Mouse (Mus musculus) hindbrain, postnatal 0 days (tissue): ENCODE measurements around the gene C1qb. TPM values are rescaled to one million over a fixed set of nuclear protein-coding genes. Genes with fewer than 3 reads are reported as not detected.

Source experiments
- ATAC-seq: fragments of 200-750 bp; cut with Nextera tagmentation; 2 replicates; pipeline ENCODE4 v1.8.0; 2017; ENCODE audit warnings: mild to moderate bottlenecking, moderate TSS enrichment, moderate library complexity
- DNase-seq: peaks from one replicate; pipeline ENCODE4 v3.0.0-alpha.2; 2015; ENCODE audit warnings: low spot score
- H3K27ac ChIP-seq: fragments of 300-500 bp; sonication (generic); 2 replicates; pipeline ENCODE4 v1.5.1; 2014; ENCODE audit warnings: mild to moderate bottlenecking
- H3K27me3 ChIP-seq: fragments of 300-500 bp; sonication (generic); 2 replicates; pipeline ENCODE4 v1.6.1; 2014; ENCODE audit warnings: low read length, mixed read lengths; ENCODE audit not compliant: insufficient read depth
- H3K36me3 ChIP-seq: fragments of 300-500 bp; sonication (generic); 2 replicates; pipeline ENCODE4 v1.6.1; 2014; ENCODE audit warnings: low read length, mixed read lengths; ENCODE audit not compliant: insufficient read depth
- H3K4me1 ChIP-seq: fragments of 300-500 bp; sonication (generic); 2 replicates; pipeline ENCODE4 v1.6.1; 2014; ENCODE audit warnings: antibody characterized with exemption, low read length, mixed read lengths; ENCODE audit not compliant: insufficient read depth
- H3K4me2 ChIP-seq: fragments of 300-500 bp; sonication (generic); 2 replicates; pipeline ENCODE4 v1.6.1; 2014; ENCODE audit warnings: low read depth, mild to moderate bottlenecking, low read length, moderate library complexity, mixed read lengths
- H3K4me3 ChIP-seq: fragments of 300-500 bp; sonication (generic); 2 replicates; pipeline ENCODE4 v1.5.1; 2014; ENCODE audit warnings: low read length
- H3K9ac ChIP-seq: fragments of 300-500 bp; sonication (generic); replicated peaks from 2 replicates; pipeline ENCODE4 v1.6.1; 2014; ENCODE audit warnings: mild to moderate bottlenecking, low read length, moderate library complexity, mixed read lengths
- H3K9me3 ChIP-seq: fragments of 300-500 bp; sonication (generic); 2 replicates; pipeline ENCODE4 v1.6.1; 2016; ENCODE audit warnings: low read length, mixed read lengths
- CTCF ChIP-seq: IDR thresholded peaks from 2 replicates; pipeline ENCODE4 v1.5.1; 2016; ENCODE audit warnings: antibody characterized with exemption, control low read depth, low read depth
- WGBS: fragments of 180-500 bp; shearing (Covaris S2); extraction: QIAGEN DNeasy Blood & Tissue Kit; methylation state at CpG from one replicate; pipeline ENCODE4 v1.1.7; 2014; 5-methylcytosine and 5-hydroxymethylcytosine counted together
- polyA plus RNA-seq: library from polyadenylated mRNA; unstranded; fragments of >200 nt; fragmentation: Nextera tagmentation; extraction: Ambion mirVana; gene quantifications from 2 replicates; pipeline ENCODE4 v1.2.1, GENCODE M21; 2015
- total RNA-seq: library from RNA; depleted of rRNA; stranded (reverse); fragments of >200 nt; gene quantifications from 2 replicates; pipeline ENCODE4 v1.2.3, GENCODE M21; 2014

Gene C1qb
- total and polyA plus RNA-seq, 2 experiments from 2014 or later = 72.0 to 75.8 TPM

DNA sequence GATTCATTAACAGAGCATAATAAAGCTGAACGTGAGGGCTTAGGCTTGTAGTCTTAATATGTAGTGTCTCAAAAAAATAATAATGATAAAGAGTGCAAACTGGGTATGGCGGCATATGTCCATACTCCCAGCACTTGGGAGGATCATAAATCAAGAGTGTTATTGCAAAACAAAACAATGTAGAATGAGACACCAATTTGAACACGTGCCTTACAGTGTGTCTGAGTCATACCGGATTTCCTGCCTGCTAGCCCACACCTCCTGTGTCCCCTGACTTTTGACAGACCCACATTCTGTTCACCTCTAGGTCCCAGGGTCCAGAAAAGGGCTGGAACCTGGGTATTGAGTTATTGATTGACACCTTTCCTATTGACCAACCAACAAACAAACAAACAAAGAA, 44.0 kb downstream of the C1qb start:
- Histone ChIP-seq H3K27me3 (no peaks in the 10 kb centered on the region), H3K9ac (no peak overlapping the region), H3K4me2 (no peak overlapping the region), H3K4me1 (peaks cover 5% of the 10 kb centered on the region; the same call in 1 of the 2 replicates), H3K36me3 (no peaks in the 10 kb centered on the region), H3K4me3 (no peak overlapping the region), H3K27ac (no peak overlapping the region), H3K9me3 (no peaks in the 10 kb centered on the region)
- ATAC-seq (no peak), DNase-seq (no peak)
- WGBS = 89% methylated on average over 4 of the region's 4 CpGs
- TF ChIP-seq CTCF = no peak

DNA sequence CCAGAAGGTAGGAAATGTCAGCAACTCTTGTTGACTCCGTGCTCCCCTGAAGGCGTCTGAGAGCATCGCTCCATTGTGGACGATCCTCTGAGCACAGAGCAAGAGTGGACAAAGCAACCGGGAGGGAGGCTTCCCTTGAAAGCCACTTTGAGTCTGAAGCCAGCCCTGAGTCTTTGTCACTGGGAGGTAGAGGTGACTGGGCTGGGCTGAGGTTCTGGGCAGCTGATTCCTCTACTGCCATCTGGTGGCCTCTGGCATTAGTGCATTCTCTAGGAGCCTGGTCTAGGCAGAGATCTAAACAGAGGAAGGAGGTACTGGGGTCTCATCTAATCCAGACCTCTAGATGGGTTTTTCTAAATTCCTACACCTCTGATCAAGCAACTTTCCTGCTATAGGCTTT, 44.9 kb downstream of the C1qb start:
- no peak overlapping the region for H3K4me3 ChIP-seq
- H3K9me3 ChIP-seq = no peaks in the 10 kb centered on the region
- peak; percentile 91 for DNase-seq
- peaks cover 6% of the 10 kb centered on the region; the same call in 1 of the 2 replicates for H3K4me1 ChIP-seq
- no peaks in the 10 kb centered on the region for H3K27me3 ChIP-seq
- H3K4me2 ChIP-seq = no peak overlapping the region
- no peak overlapping the region for H3K27ac ChIP-seq
- no peak overlapping the region for H3K9ac ChIP-seq
- WGBS = 5% methylated on average over 5 of the region's 5 CpGs
- TF ChIP-seq CTCF = peak; percentile 93
- peak; percentile 64; the same call in 1 of the 2 replicates for ATAC-seq
- no peaks in the 10 kb centered on the region for H3K36me3 ChIP-seq

DNA sequence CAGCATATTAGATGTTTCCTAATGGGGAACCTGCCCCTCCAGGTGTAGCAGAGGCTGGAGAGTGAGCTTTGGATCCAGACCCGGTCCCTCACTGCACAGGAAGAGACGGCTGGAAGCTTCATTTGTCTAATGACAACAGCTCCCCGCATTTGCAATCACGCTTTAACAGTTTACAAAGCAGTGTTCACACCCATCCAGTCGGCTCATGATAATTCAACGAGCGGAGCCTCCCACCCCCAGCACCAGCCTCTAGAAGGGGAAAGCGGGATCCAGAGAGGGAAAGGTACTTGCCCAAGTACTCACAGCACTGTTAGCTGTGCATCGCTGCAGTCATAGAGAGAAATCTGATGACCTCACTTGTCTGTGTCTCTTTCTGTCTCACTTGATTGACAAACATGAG, 47.5 kb downstream of the C1qb start:
- WGBS = 36% methylated on average over 9 of the region's 9 CpGs
- no peak overlapping the region for H3K9ac ChIP-seq
- no peak overlapping the region for H3K4me2 ChIP-seq
- DNase-seq = no peak
- no peak overlapping the region for H3K27ac ChIP-seq
- no peaks in the 10 kb centered on the region for H3K9me3 ChIP-seq
- TF ChIP-seq CTCF = no peak
- no peak overlapping the region for H3K4me3 ChIP-seq
- no peaks in the 10 kb centered on the region for H3K27me3 ChIP-seq
- no peak for ATAC-seq
- no peaks in the 10 kb centered on the region for H3K36me3 ChIP-seq
- H3K4me1 ChIP-seq = peaks cover 17% of the 10 kb centered on the region

DNA sequence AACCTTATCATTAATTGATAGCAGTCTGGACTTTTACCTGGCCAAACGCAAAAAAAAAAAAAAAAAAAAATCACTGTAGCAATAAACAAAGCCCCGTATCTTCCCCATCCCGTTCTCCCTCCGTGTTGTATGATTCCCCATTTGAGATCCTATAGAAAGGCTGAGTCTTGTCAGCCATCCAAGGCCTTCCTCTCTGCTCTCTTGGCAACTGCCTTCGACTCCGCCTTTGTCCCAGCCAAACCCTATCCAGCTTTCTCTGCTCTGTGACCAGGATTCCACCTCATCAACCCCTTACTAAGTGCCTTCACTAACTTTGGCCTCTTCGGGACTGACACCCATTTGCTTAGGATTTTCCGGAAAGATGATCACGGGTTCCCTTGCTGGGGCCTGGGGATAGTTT, 48.0 kb downstream of the C1qb start:
- DNase-seq (no peak), ATAC-seq (no peak)
- no peak overlapping the region for H3K4me2 ChIP-seq
- 48% methylated on average over 9 of the region's 9 CpGs for WGBS
- H3K27me3 ChIP-seq = no peaks in the 10 kb centered on the region
- H3K4me3 ChIP-seq = no peak overlapping the region
- H3K9me3 ChIP-seq = no peaks in the 10 kb centered on the region
- H3K36me3 ChIP-seq = no peaks in the 10 kb centered on the region
- H3K27ac ChIP-seq = no peak overlapping the region
- H3K4me1 ChIP-seq = peaks cover 21% of the 10 kb centered on the region
- no peak overlapping the region for H3K9ac ChIP-seq
- TF ChIP-seq CTCF = no peak

DNA sequence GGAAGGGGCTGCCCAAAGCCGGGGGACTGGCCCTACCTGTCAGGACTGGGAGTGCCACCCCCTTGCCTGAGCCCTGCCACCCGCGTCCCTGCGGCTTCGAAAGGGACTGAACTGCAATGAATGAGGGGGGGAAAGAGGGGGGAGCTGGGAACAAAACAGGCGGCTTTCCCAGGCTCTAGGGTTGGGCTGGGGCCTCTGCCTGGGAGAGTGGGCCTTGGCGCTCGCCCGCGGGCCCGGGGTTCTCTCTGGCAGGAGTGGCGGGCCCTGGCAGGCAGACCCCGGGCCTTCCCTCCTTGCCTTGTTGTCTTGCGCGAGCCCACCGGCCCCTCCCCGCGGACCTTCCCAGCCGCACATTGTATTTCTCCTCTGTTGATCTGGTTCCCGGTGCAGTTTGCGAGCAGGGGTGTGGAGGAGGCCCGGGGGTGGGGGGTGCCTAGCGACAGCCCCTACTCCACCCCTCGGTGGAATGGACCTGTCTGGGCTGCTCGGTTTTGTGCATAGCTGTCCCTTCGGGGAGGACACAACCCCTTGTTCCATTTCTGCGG, 49.5 kb downstream of the C1qb start:
- Histone ChIP-seq H3K4me1 (peaks cover 31% of the 10 kb centered on the region), H3K4me3 (peak overlapping the region; percentile 87), H3K4me2 (peak overlapping the region; percentile 91), H3K9me3 (no peaks in the 10 kb centered on the region), H3K36me3 (no peaks in the 10 kb centered on the region), H3K9ac (peak overlapping the region; percentile 92), H3K27me3 (no peaks in the 10 kb centered on the region), H3K27ac (peak overlapping the region; percentile 98)
- 0 out of 2 replicates have a peak, but pooled peaks have one; percentile 1 for TF ChIP-seq CTCF
- ATAC-seq (peak; percentile 75), DNase-seq (peak; percentile 84)
- WGBS = 1% methylated on average over 27 of the region's 27 CpGs

DNA sequence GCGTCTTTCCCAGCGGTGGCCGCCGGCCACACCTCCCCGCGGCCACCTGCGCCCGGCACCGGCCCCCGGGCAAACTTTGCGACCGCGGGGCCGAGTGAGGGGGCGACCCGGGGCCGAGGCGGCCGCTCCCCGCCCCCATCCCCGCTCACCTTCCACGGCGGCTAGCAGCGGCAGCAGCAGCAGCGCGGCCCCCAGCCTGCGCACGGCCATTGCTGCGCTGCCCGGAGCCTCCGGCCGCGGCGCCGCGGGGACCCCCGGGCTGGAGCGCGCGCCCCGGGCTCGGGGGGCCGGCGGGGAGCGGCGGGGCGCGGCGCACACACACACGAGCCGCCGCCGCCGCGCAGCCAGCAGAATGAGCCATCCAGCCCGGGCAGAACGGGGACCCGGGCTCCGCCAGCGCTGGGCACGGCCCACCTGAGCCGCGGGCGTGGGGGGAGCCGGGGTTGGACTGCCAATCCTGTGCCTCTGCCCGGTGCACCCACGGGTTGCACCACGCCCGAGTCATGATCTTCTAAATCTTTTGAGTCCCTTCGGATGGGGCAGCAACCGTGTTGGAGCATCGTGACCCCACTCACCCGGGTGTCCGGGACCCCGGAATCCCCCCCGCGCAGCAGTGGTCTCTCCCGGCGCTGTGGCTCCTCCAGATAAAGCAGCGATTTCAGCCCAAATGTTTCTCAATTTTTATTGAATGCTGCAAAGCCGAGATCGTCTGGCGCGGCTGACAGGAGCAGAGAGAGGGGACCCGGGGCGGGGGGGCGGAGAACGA, 50.2 kb downstream of the C1qb start, which contains the start of gene Ephb2:
TSS of gene Ephb2 (minus strand) at position 368 of the 766 bp plus-strand sequence.
- DNase-seq = peak; percentile 86
- no peaks in the 10 kb centered on the region for H3K36me3 ChIP-seq
- H3K4me3 ChIP-seq = peak within 1 kb of the TSS; percentile 87
- peaks cover 31% of the 10 kb centered on the region for H3K4me1 ChIP-seq
- H3K27ac ChIP-seq = peak within 1 kb of the TSS; percentile 98
- ATAC-seq = peak; percentile 77
- no peak for TF ChIP-seq CTCF
- WGBS = under 1% methylated on average over 76 of the region's 88 CpGs
- H3K9ac ChIP-seq = peak within 1 kb of the TSS; percentile 92
- H3K4me2 ChIP-seq = peak within 1 kb of the TSS; percentile 91
- no peaks in the 10 kb centered on the region for H3K27me3 ChIP-seq
- H3K9me3 ChIP-seq = no peaks in the 10 kb centered on the region
